Mouse (Mus musculus): ENCODE measurements around the gene Lsamp. TPM values are rescaled to one million over a fixed set of nuclear protein-coding genes. Genes with fewer than 3 reads are reported as not detected.

The Lsamp gene
- total and polyA plus RNA-seq, 3 experiments = 0.97 to 2.3 (median 1.1) TPM

- Histone ChIP-seq H3K27me3 (ENCODE audit: control insufficient read depth, insufficient read depth, low read length) (no peaks in the 10 kb centered on the region), H3K4me3 (no peak overlapping the region), H3K79me2 (replicated peaks; ENCODE audit: control insufficient read depth, insufficient read depth, low read length) (no peaks in the 10 kb centered on the region), H3K36me3 (ENCODE audit: control insufficient read depth, insufficient read depth, low read length) (no peaks in the 10 kb centered on the region), H3K9ac (ENCODE audit: low read depth, low read length) (no peak overlapping the region), H3K4me1 (ENCODE audit: control insufficient read depth, insufficient read depth, low read length) (no peaks in the 10 kb centered on the region), H3K27ac (no peak overlapping the region)
- 65% methylated on average over 5 of the region's 5 CpGs for WGBS
- intact Hi-C loops (cut with DNase I) = no loop called here
- TF ChIP-seq POLR2A (IDR thresholded peaks at IDR 0.05; ENCODE audit: insufficient read depth, low read depth, low read length) (no peak), EP300 (IDR thresholded peaks at IDR 0.05; ENCODE audit: insufficient read depth, low read depth, low read length) (no peak), CTCF (IDR thresholded peaks at IDR 0.05) (no peak)
- no peak for DNase-seq
Measured at GRCm38 (mm10) chr16:41417363-41417762, 1433.2 kb downstream of the Lsamp start.

GRCm38 (mm10) chr16:41467391-41467790 is 1483.2 kb downstream of the Lsamp start:
- 19% methylated on average over 2 of the region's 2 CpGs for WGBS
- DNase-seq = no peak

GRCm38 (mm10) chr16:41478694-41479093 is 1494.5 kb downstream of the Lsamp start:
- Histone ChIP-seq H3K4me1 (ENCODE audit: control insufficient read depth, insufficient read depth, low read length) (no peaks in the 10 kb centered on the region), H3K4me3 (no peak overlapping the region), H3K36me3 (ENCODE audit: control insufficient read depth, insufficient read depth, low read length) (no peaks in the 10 kb centered on the region), H3K27me3 (ENCODE audit: control insufficient read depth, insufficient read depth, low read length) (no peaks in the 10 kb centered on the region), H3K27ac (no peak overlapping the region), H3K79me2 (replicated peaks; ENCODE audit: control insufficient read depth, insufficient read depth, low read length) (no peaks in the 10 kb centered on the region), H3K9ac (ENCODE audit: low read depth, low read length) (no peak overlapping the region)
- TF ChIP-seq EP300 (IDR thresholded peaks at IDR 0.05; ENCODE audit: insufficient read depth, low read depth, low read length) = no peak
- no peak for TF ChIP-seq CTCF (IDR thresholded peaks at IDR 0.05)
- no peak for TF ChIP-seq POLR2A (IDR thresholded peaks at IDR 0.05; ENCODE audit: insufficient read depth, low read depth, low read length)
- no peak for DNase-seq
- WGBS = 71% methylated on average over 5 of the region's 5 CpGs
- intact Hi-C loops (cut with DNase I) = no loop called here

More at GRCm38 (mm10) chr16:41467391-41467790, 1483.2 kb downstream of the Lsamp start:
- Histone ChIP-seq H3K36me3 (ENCODE audit: control insufficient read depth, insufficient read depth, low read length) (no peaks in the 10 kb centered on the region), H3K4me3 (no peak overlapping the region), H3K79me2 (replicated peaks; ENCODE audit: control insufficient read depth, insufficient read depth, low read length) (no peaks in the 10 kb centered on the region), H3K9ac (ENCODE audit: low read depth, low read length) (no peak overlapping the region), H3K27me3 (ENCODE audit: control insufficient read depth, insufficient read depth, low read length) (no peaks in the 10 kb centered on the region), H3K4me1 (ENCODE audit: control insufficient read depth, insufficient read depth, low read length) (no peaks in the 10 kb centered on the region), H3K27ac (no peak overlapping the region)
- TF ChIP-seq CTCF (IDR thresholded peaks at IDR 0.05) = no peak
- TF ChIP-seq POLR2A (IDR thresholded peaks at IDR 0.05; ENCODE audit: insufficient read depth, low read depth, low read length) = no peak
- no peak for TF ChIP-seq EP300 (IDR thresholded peaks at IDR 0.05; ENCODE audit: insufficient read depth, low read depth, low read length)
- intact Hi-C loops (cut with DNase I) = no loop called here

GRCm38 (mm10) chr16:41481832-41482231 is 1497.7 kb downstream of the Lsamp start:
- intact Hi-C loops (cut with DNase I) = no loop called here
- no peak for DNase-seq
- no peaks in the 10 kb centered on the region for H3K36me3 ChIP-seq (ENCODE audit: control insufficient read depth, insufficient read depth, low read length)
- no peak overlapping the region for H3K9ac ChIP-seq (ENCODE audit: low read depth, low read length)
- H3K27me3 ChIP-seq (ENCODE audit: control insufficient read depth, insufficient read depth, low read length) = no peaks in the 10 kb centered on the region
- H3K27ac ChIP-seq = no peak overlapping the region
- no peak overlapping the region for H3K4me3 ChIP-seq
- H3K4me1 ChIP-seq (ENCODE audit: control insufficient read depth, insufficient read depth, low read length) = no peaks in the 10 kb centered on the region
- WGBS = 57% methylated on average over 1 of the region's 1 CpGs
- no peaks in the 10 kb centered on the region for H3K79me2 ChIP-seq (replicated peaks; ENCODE audit: control insufficient read depth, insufficient read depth, low read length)
- TF ChIP-seq POLR2A (IDR thresholded peaks at IDR 0.05; ENCODE audit: insufficient read depth, low read depth, low read length) (no peak), CTCF (IDR thresholded peaks at IDR 0.05) (no peak), EP300 (IDR thresholded peaks at IDR 0.05; ENCODE audit: insufficient read depth, low read depth, low read length) (no peak)

GRCm38 (mm10) chr16:41510915-41511552 is 1526.9 kb downstream of the Lsamp start:
- WGBS = 54% methylated on average over 6 of the region's 6 CpGs
- no peaks in the 10 kb centered on the region for H3K4me1 ChIP-seq (ENCODE audit: control insufficient read depth, insufficient read depth, low read length)
- TF ChIP-seq CTCF (IDR thresholded peaks at IDR 0.05) = no peak
- TF ChIP-seq EP300 (IDR thresholded peaks at IDR 0.05; ENCODE audit: insufficient read depth, low read depth, low read length) = no peak
- TF ChIP-seq POLR2A (IDR thresholded peaks at IDR 0.05; ENCODE audit: insufficient read depth, low read depth, low read length) = no peak
- H3K36me3 ChIP-seq (ENCODE audit: control insufficient read depth, insufficient read depth, low read length) = no peaks in the 10 kb centered on the region
- no peak overlapping the region for H3K27ac ChIP-seq
- no peak overlapping the region for H3K4me3 ChIP-seq
- no peaks in the 10 kb centered on the region for H3K27me3 ChIP-seq (ENCODE audit: control insufficient read depth, insufficient read depth, low read length)
- DNase-seq = no peak
- H3K9ac ChIP-seq (ENCODE audit: low read depth, low read length) = no peak overlapping the region
- H3K79me2 ChIP-seq (replicated peaks; ENCODE audit: control insufficient read depth, insufficient read depth, low read length) = no peaks in the 10 kb centered on the region
- intact Hi-C loops (cut with DNase I) = no loop called here

GRCm38 (mm10) chr16:41521566-41521965 is 1537.4 kb downstream of the Lsamp start:
- H3K27me3 ChIP-seq (ENCODE audit: control insufficient read depth, insufficient read depth, low read length) = no peaks in the 10 kb centered on the region
- H3K4me3 ChIP-seq = no peak overlapping the region
- no peaks in the 10 kb centered on the region for H3K4me1 ChIP-seq (ENCODE audit: control insufficient read depth, insufficient read depth, low read length)
- intact Hi-C loops (cut with DNase I) = loop anchor here (5.0 kb wide), 1 partner anchor 316 kb away; no protein-coding TSS in a partner anchor
- H3K27ac ChIP-seq = no peak overlapping the region
- no peak for DNase-seq
- H3K36me3 ChIP-seq (ENCODE audit: control insufficient read depth, insufficient read depth, low read length) = no peaks in the 10 kb centered on the region
- no peak overlapping the region for H3K9ac ChIP-seq (ENCODE audit: low read depth, low read length)
- no peaks in the 10 kb centered on the region for H3K79me2 ChIP-seq (replicated peaks; ENCODE audit: control insufficient read depth, insufficient read depth, low read length)
- TF ChIP-seq POLR2A (IDR thresholded peaks at IDR 0.05; ENCODE audit: insufficient read depth, low read depth, low read length) (no peak), CTCF (IDR thresholded peaks at IDR 0.05) (no peak), EP300 (IDR thresholded peaks at IDR 0.05; ENCODE audit: insufficient read depth, low read depth, low read length) (no peak)
- WGBS = 62% methylated on average over 4 of the region's 4 CpGs
